Mouse (Mus musculus): Measurements from ENCODE around the gene Pxn.

Gene Pxn

DNA sequence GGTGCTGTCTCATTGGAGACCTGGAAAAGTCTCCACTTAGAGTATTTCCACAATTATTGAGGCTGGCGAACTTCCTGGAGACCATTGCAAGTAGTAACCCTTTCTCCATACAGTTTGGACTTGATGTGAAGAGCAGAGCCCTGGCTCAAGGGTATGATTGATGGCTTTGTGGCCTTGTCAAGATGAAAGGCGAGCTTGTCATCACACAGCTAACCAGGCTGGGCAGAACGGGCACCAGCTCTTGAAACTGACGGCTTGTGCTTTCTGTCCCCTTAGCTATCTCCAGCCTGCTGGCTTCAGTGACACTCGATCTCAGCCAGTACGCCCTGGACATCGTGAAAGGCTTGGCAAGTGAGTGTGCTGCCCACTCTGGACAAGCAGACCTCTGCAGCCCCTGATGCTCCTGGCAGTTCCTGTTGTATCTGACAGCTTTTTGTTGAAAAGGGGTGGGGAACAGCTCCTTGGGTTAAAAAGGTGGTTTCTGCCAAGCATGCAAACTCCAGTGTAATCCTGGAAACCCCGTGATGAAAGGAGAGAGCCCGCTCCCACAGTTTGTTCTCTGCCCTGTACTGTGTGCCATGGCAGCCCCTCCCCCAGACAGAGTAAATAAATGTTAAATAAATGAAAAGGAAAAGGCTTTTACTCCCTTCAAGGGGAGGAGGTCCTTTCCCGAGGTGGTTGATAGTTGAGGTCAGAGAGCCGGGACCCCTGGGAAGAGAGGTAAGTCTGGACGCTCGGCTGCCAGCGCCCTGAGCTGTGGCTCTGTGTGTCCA lies 73.9 kb downstream of the Pxn start:
- DNase-seq (ENCODE audit: low read depth, low spot score) = no peak

DNA sequence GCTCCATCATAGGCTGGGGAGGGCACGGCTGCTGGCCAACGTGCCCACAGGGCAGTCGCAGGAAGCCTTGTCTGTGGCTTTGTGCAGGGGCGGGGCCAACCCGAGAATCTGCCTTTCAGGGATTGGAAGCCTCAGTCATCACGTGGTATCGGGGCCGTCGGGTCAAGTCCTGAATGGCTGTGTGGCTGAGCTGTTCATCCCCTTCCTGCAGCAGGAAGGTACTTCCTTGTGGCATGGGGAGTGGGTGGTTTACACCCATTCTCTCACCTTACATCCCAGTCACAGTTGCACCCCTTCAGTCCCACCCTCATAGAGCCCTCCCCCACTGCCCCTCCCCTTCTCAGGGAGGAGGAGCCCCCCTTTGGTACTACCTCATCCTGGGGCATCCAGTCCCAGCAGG lies 75.2 kb downstream of the Pxn start:
- DNase-seq (ENCODE audit: low read depth, low spot score) = no peak

DNA sequence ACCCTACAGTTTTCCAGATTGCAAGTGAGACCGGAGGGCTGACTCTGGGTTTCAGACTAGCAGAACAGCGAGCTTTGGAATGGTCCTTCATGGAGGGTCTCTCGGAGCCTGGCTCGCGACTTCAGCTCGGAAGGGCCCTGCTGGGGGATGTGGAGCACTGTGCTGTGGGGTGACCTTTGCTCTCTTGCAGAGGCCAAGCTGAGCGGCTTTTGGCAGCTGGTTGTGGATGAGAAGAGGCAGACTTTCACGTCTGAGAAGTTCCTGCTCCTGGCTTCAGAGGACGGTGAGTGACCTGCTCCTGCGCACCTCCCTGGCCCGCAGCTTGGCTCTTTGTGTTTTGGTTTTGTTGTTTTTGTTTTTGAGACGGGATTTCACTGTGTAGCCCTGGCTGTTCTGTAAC lies 79.1 kb downstream of the Pxn start:
- no peak for DNase-seq (ENCODE audit: low read depth, low spot score)

DNA sequence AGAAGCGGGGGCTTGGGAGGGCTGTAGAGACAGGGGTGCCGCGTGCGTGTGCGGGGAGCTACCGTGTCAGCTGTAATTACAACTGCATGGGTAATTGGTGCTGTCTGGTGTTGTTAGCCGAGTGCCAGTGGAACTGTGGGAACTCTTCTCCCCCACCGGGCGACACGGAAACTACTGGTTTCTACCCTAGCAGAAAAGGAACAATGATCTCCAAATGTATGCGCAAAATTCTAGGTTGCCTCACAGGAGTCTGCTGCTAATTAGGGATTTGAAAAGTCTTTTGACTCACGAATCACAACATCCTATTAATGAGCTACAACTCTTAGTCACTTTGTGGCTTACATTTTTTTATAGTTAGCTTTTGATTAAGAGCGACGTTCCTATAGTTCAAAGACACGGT lies 79.7 kb downstream of the Pxn start:
- no peak for DNase-seq (ENCODE audit: low read depth, low spot score)

DNA sequence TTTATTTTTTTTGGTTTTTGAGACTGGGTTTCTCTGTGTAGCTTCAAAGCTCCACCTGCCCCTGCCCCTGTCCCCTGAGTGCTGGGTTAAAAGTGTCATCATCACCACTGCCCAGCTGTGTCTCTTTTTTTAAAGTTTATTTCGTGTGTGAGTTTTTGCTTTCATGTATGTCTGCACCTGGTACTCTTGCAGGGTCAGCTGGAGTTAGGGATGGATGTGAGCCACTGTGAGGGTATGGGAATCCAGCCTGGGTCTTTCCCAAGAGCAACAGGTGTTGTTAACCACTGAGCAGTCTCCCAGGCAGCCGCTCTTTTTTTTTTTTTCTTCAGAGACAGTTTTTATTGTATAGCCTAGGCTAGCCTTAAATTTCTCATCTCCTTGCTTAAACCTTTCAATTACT lies 80.3 kb downstream of the Pxn start:
- DNase-seq (ENCODE audit: low read depth, low spot score) = no peak

DNA sequence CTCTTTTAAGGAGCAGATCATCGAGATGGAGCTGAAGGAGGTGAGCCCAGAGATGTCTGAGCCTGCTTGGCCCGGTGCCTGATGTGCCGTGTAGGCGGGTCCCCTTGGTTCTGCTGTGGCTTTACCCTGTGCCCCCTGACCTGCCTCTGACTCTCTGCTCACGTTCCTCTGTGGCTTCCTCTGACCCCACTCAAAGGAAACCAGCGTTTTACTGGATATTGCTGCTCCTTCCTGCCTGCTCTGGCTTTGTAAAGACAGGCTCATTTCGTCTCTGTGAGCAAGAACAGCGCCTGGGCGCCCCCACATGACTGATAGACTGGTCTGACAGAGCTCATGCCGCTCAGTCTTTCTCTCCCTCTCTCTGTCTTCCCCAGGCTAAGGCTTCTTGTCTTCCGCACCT lies 84.6 kb downstream of the Pxn start:
- no peak for DNase-seq (ENCODE audit: low read depth, low spot score)

DNA sequence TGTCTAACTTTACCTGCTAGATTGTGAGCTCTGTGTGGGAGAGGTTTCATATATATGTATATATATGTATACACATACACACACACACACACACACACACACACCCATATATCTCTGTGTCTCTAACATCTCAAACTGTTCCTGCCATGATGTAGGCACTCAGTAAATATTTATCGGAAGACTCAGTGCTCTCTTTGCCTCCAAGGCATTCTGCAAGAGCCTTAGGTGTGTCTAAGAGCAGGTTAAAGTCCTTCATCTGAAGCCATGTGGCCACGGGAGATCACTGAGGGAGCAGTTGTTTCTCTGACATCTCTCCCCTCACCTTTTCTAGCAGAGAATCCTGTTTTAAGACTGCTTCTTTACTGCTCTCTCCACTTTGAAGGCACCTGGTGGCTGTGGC lies 85.0 kb downstream of the Pxn start:
- DNase-seq (ENCODE audit: low read depth, low spot score) = no peak

DNA sequence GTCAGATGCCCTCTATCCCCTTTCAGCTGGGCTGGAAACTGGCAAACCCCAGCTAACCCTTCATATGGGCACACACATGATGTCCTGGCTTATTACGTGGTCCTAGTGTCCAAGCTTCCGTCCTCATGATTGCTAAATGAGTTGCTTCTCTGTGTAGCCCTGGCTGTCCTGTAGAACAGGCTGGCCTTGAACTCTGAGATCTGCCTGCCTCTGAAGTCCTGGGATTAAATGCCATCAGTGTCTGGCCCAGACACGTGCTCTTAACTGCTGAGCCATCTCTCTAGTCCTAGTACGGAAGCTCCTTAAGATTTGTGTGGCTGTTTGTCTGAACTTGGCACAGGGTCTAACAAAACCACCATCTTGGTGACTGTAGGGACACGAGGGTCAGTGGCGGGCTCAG lies 97.1 kb downstream of the Pxn start:
- DNase-seq (ENCODE audit: low read depth, low spot score) = no peak

All from forelimb bud, embryonic 11.5 days (tissue).